Mouse (Mus musculus): ENCODE results near the gene 4833427G06Rik.

DNA sequence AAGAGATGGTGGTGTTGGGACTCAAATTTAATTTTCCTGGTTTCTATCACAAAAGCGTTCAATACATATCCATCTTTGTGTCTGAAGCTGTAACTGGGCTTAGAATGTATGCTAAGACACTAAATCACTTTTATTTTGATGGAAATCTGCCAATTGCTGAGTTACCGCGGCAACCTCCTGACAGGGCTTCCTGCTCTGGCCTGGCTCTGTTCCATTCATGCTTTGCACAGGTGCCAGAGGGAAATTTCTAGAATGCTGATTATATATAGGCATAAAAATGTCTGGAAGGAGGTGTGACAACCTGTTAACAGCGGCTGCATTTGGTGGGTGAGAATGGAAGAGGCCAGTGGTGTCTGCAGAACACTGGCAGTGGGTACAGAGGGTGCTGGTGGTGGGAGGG is 44.6 kb upstream of the 4833427G06Rik start:
- TF ChIP-seq POLR2A (IDR thresholded peaks at IDR 0.05; ENCODE audit: control insufficient read depth in 1 of 2, insufficient read depth in 1 of 2, low read depth in 1 of 2, low read length in 2 of 2, poor library complexity in 1 of 2) (no peak), CTCF (IDR thresholded peaks at IDR 0.05 in 2 of 3, conservative IDR thresholded peaks at IDR 0.05 in 1 of 3; ENCODE audit: control insufficient read depth in 1 of 3, insufficient read depth in 1 of 3, low read depth in 2 of 3, low read length in 3 of 3, poor library complexity in 1 of 3, severe bottlenecking in 1 of 3) (no peak), EP300 (IDR thresholded peaks at IDR 0.05; ENCODE audit: low read depth in 1 of 2, low read length in 2 of 2) (no peak), GATA1 (IDR thresholded peaks at IDR 0.05; ENCODE audit: low read depth, low read length) (no peak), MYB (IDR thresholded peaks at IDR 0.05; ENCODE audit: low read depth, low read length) (no peak), TAL1 (IDR thresholded peaks at IDR 0.05; ENCODE audit: low read length) (no peak), ZC3H11A (IDR thresholded peaks at IDR 0.05; ENCODE audit: low read depth, low read length) (no peak), KAT2A (conservative IDR thresholded peaks at IDR 0.05; ENCODE audit: low read depth, low read length) (no peak), TCF12 (IDR thresholded peaks at IDR 0.05; ENCODE audit: low read depth, low read length) (no peak), TBP (IDR thresholded peaks at IDR 0.05; ENCODE audit: low read depth, low read length) (no peak), ZNF384 (IDR thresholded peaks at IDR 0.05; ENCODE audit: low read depth, low read length) (no peak)

Measured in MEL (cell line).